Mouse (Mus musculus) left cerebral cortex, adult 2 months (tissue): ENCODE results near the gene Tspan10. TPM values are rescaled to one million over a fixed set of nuclear protein-coding genes. Genes with fewer than 3 reads are reported as not detected.
A peak's percentile ranks its signal among the peaks of the same experiment; 100 is the strongest.

Experiments
- DNase-seq, 2 experiments: peaks; one replicate each; pipeline ENCODE4 v3.0.0; 2021 to 2022; ENCODE audit warnings: low spot score in 2 of 2, mixed read lengths in 1 of 2; ENCODE audit errors: extremely low spot score in 1 of 2
- H3K27ac ChIP-seq: fragments of 200-600 bp; 2 replicates; pipeline ENCODE4 v1.8.1; 2022
- H3K4me3 ChIP-seq: fragments of 200-600 bp; 2 replicates; pipeline ENCODE4 v1.8.1; 2022
- CTCF ChIP-seq: fragments of 200-600 bp; IDR thresholded peaks from 2 replicates; pipeline ENCODE4 v1.8.1; 2022; ENCODE audit warnings: antibody characterized with exemption, mild to moderate bottlenecking, moderate library complexity
- intact Hi-C: fragments of 180-260 bp; cut with DNase I; formaldehyde crosslinking; loops from one replicate; pipeline ENCODE4 v1.15.1; 2025
- total RNA-seq, 2 experiments: library from RNA; stranded (reverse); gene quantifications; 2 replicates each; pipeline ENCODE4 v1.2.3; 2021

Tspan10 gene
- total RNA-seq, 2 experiments from 2014 or later: 3.8 TPM; not detected in 1

GRCm38 (mm10) chr11:120457772-120458751, 15.6 kb downstream of the Tspan10 start, which contains the start of the genes Oxld1 and Ccdc137:
Gene Oxld1 (minus strand): TSS chr11:120458068.
Gene Ccdc137 (plus strand): TSS chr11:120458115.
- peak; percentile 69 to 75 for DNase-seq
- intact Hi-C loops: loop anchor here (1.0 kb wide), 1 partner anchor 26 kb away; the partner anchor contains the start of gene Mrpl12
- TF ChIP-seq CTCF: no peak

GRCm38 (mm10) chr11:120458847-120459597, 16.6 kb downstream of the Tspan10 start:
- DNase-seq: no peak
- Histone ChIP-seq H3K4me3 (peak overlapping the region; percentile 97), H3K27ac (peak overlapping the region; percentile 97; the same call in 1 of the 2 replicates)
- intact Hi-C loops: loop anchor here (1.0 kb wide), 1 partner anchor 25 kb away; the partner anchor contains the start of gene Mrpl12
- TF ChIP-seq CTCF: peak; percentile 11; the same call in 1 of the 2 replicates

More at GRCm38 (mm10) chr11:120457772-120458751, 15.6 kb downstream of the Tspan10 start, which contains the start of the genes Oxld1 and Ccdc137:
- Histone ChIP-seq H3K4me3 (peak within 1 kb of the TSS; percentile 97), H3K27ac (peak within 1 kb of the TSS; percentile 97)

GRCm38 (mm10) chr11:120463536-120463935, 21.1 kb downstream of the Tspan10 start:
- DNase-seq: no peak
- TF ChIP-seq CTCF: no peak
- Histone ChIP-seq H3K4me3 (no peak overlapping the region), H3K27ac (no peak overlapping the region)
- intact Hi-C loops: no loop called here

- no peak for TF ChIP-seq CTCF
- DNase-seq: no peak
- intact Hi-C loops: no loop called here
- no peak overlapping the region for H3K27ac ChIP-seq
- H3K4me3 ChIP-seq: no peak overlapping the region
Measured at GRCm38 (mm10) chr11:120464365-120464764, 21.9 kb downstream of the Tspan10 start.

GRCm38 (mm10) chr11:120465521-120465920, 23.1 kb downstream of the Tspan10 start:
- DNase-seq: no peak
- intact Hi-C loops: no loop called here
- TF ChIP-seq CTCF: no peak

GRCm38 (mm10) chr11:120467051-120467735, 24.7 kb downstream of the Tspan10 start, which contains the start of gene Arl16:
Gene Arl16 (minus strand): TSS chr11:120467607.
- Histone ChIP-seq H3K4me3 (peak within 1 kb of the TSS; percentile 80), H3K27ac (peak within 1 kb of the TSS; percentile 86)
- intact Hi-C loops: loop anchor here (1.0 kb wide), 1 partner anchor 106 kb away; the partner anchor contains the start of gene P4hb
- TF ChIP-seq CTCF: no peak; the same call in 1 of the 2 replicates
- DNase-seq: peak; percentile 93 to 94

More at GRCm38 (mm10) chr11:120465521-120465920, 23.1 kb downstream of the Tspan10 start:
- H3K4me3 ChIP-seq: no peak overlapping the region
- no peak overlapping the region for H3K27ac ChIP-seq

- TF ChIP-seq CTCF: no peak
- peak overlapping the region; percentile 80 for H3K4me3 ChIP-seq
- peak overlapping the region; percentile 86 for H3K27ac ChIP-seq
- intact Hi-C loops: loop anchor here (1.0 kb wide), 1 partner anchor 106 kb away; the partner anchor contains the start of gene P4hb
- no peak for DNase-seq
Measured at GRCm38 (mm10) chr11:120467736-120468092, 25.3 kb downstream of the Tspan10 start.

GRCm38 (mm10) chr11:120472052-120472451, 29.6 kb downstream of the Tspan10 start:
- intact Hi-C loops: no loop called here
- Histone ChIP-seq H3K4me3 (no peak overlapping the region), H3K27ac (no peak overlapping the region)
- no peak for DNase-seq
- TF ChIP-seq CTCF: no peak

- no peak for TF ChIP-seq CTCF
- H3K4me3 ChIP-seq: no peak overlapping the region
- H3K27ac ChIP-seq: 0 out of 2 replicates have a peak overlapping the region, but pooled peaks have one; percentile 95
- intact Hi-C loops: no loop called here
- DNase-seq: no peak
Measured at GRCm38 (mm10) chr11:120483448-120483934, 41.0 kb downstream of the Tspan10 start.

- Histone ChIP-seq H3K4me3 (peak within 1 kb of the TSS; percentile 81), H3K27ac (peak within 1 kb of the TSS; percentile 95)
- peak; percentile 88 to 89 for DNase-seq
- intact Hi-C loops: loop anchor here (1.0 to 2.0 kb wide), 2 partner anchors 26 to 92 kb away; partner anchors contain the start of genes Ccdc137 and Oxld1
- TF ChIP-seq CTCF: no peak
Measured at GRCm38 (mm10) chr11:120484265-120484981, 42.0 kb downstream of the Tspan10 start, which contains the start of gene Mrpl12. Gene Mrpl12 (plus strand): TSS chr11:120484613.
